Mouse (Mus musculus) frontal cortex, postnatal 10 days (tissue): ENCODE data around the gene Vmn1r183.
A peak's percentile ranks its signal among the peaks of the same experiment; 100 is the strongest.
"Not testable (repeated sequence)": the region's sequence is repeated elsewhere in the genome, so short reads cannot be mapped to it uniquely, and the experiment has no call there.

Experiments used
- DNase-seq, 2 experiments: peaks; one replicate each; pipeline ENCODE4 v3.0.0; 2022; ENCODE audit warnings: low spot score in 2 of 2, mixed read lengths in 1 of 2

Vmn1r183 gene

GRCm38 (mm10) chr7:24052660-24053304 is at the start of gene Vmn1r183:
Gene Vmn1r183 (plus strand): TSS chr7:24053254.
- DNase-seq = no peak

GRCm38 (mm10) chr7:24074424-24074823 is 21.4 kb downstream of the Vmn1r183 start:
- DNase-seq = not testable (repeated sequence)

GRCm38 (mm10) chr7:24081634-24082431 is 28.8 kb downstream of the Vmn1r183 start, which contains the start of gene Zfp180:
Gene Zfp180 (plus strand): TSS chr7:24081924.
- peak; percentile 94 for DNase-seq

- peak in 1 of 2 experiments; percentile 31 for DNase-seq
These were observed 29.6 kb downstream of the Vmn1r183 start for GRCm38 (mm10) chr7:24082457-24083235.

- no peak for DNase-seq
These were observed 33.8 kb downstream of the Vmn1r183 start for GRCm38 (mm10) chr7:24086871-24087270.

GRCm38 (mm10) chr7:24087485-24088125 is 34.6 kb downstream of the Vmn1r183 start:
- no peak for DNase-seq

- DNase-seq = no peak
These were observed 51.3 kb downstream of the Vmn1r183 start for GRCm38 (mm10) chr7:24104403-24104802.

GRCm38 (mm10) chr7:24105144-24105703 is 52.2 kb downstream of the Vmn1r183 start:
- DNase-seq = no peak

- no peak for DNase-seq
These were observed 57.8 kb downstream of the Vmn1r183 start for GRCm38 (mm10) chr7:24110839-24111238.

GRCm38 (mm10) chr7:24111772-24112155 is 58.7 kb downstream of the Vmn1r183 start:
- DNase-seq = no peak

- DNase-seq = peak; percentile 72 to 81
These were observed 59.3 kb downstream of the Vmn1r183 start, which contains the start of gene Zfp112 for GRCm38 (mm10) chr7:24112156-24112856. Gene Zfp112 (plus strand): TSS chr7:24112314.

- DNase-seq = peak in 1 of 2 experiments; percentile 34
These were observed 59.9 kb downstream of the Vmn1r183 start for GRCm38 (mm10) chr7:24113001-24113400.
